Mouse (Mus musculus): ENCODE measurements at regions not wholly inside any gene's neighbourhood (a gene's known extent, or its start where the extent isn't known, plus 50 kb on each side); places are given as distances from the start of the nearest gene placed in this dataset.

DNA sequence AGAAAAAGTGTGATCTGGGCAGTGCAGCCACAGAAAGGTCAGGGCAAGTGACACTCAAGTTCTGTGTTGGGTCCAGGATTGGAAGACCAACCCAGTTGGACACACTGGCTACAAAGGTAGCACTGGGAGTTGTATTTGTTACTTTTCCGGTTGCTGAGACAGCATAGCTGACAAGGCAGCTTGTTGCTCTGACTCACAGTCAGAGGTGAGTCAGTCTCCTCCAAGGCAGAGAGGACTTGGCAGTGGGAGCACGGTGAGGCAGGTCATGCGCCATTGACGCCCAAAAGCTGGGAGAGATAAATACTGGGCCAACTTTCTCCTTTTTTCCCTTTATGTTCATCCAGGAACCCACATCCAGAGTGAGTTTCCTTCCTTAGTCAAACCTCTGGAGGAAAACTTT, 88.4 kb downstream of the Zfp706 start:
- no peak for DNase-seq (ENCODE audit: low spot score in 2 of 2)

GRCm38 (mm10) chr15:36916998-36917397, 90.6 kb downstream of the Zfp706 start:
- no peak for DNase-seq (ENCODE audit: low spot score in 2 of 2)

GRCm38 (mm10) chr15:36914239-36915100, 93.1 kb downstream of the Zfp706 start:
- no peak for DNase-seq (ENCODE audit: low spot score in 2 of 2)

GRCm38 (mm10) chr15:36913308-36913707, 94.3 kb downstream of the Zfp706 start:
- no peak for DNase-seq (ENCODE audit: low spot score in 2 of 2)

GRCm38 (mm10) chr15:36910272-36910671, 97.3 kb downstream of the Zfp706 start:
- DNase-seq (ENCODE audit: low spot score in 2 of 2), result no peak

DNA sequence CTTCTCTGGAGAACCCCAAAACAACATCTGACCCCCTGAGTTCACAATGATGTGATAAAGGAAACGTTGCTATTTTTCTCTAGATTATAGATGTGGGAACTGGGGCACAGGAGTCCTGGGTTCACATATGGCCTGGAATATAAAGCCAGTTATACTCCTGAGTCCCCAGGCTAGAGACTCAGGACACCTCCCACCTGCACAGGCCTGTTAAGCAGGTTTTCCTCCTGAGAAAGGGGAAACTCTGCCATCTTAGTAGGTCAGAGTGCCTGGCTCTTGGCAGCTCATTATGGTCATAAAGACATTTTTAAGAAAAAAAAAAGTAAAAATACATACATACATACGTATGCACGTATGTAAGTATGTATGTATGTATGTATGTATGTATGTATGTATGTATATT, 98.1 kb downstream of the Zfp706 start:
- no peak for DNase-seq (ENCODE audit: low spot score in 2 of 2)

DNA sequence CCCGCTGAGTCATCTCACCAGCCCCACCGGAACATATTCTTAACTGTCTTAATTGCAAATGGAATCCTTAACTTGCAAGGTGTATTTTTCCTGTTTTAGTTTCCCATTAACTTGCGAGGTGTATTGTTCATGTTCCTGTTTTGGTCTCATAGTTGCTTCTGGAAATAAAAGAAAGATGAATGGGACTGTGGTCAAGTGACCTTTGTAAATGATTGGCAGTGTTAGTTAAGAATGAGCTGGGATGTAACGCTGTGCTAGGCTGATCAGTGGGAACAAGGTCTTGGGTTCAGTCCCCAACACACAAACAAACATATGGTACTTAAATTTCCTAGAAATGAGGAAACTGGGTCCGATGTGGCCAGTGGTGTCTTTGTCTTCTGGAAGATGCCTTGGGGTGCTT, 100.8 kb downstream of the Zfp706 start:
- DNase-seq (ENCODE audit: low spot score in 2 of 2), result no peak

GRCm38 (mm10) chr15:36906052-36906451, 101.5 kb downstream of the Zfp706 start:
- DNase-seq (ENCODE audit: low spot score in 2 of 2), result no peak

- no peak for DNase-seq (ENCODE audit: low spot score in 2 of 2)
Measured at GRCm38 (mm10) chr15:36903922-36904321, 103.7 kb downstream of the Zfp706 start.

DNA sequence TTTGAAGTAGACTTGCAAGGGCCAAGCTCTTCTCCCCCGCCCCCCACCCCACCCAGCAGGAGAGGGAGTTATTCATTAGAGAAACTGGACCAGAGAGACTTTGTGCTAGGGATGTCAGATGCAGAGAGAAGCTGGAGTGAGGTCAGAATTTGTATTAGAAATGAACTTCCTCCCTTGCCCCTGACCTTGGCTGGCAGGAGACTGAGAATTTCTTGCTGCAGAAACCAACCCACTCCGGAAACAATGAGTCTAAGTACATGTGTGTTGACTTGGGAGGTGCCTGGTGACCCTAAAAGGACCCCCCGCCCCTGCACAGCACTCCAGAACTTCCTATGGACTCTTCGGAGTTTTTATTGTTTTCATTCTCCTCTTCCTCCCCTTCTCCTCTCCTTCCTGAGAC, 104.3 kb downstream of the Zfp706 start:
- DNase-seq (ENCODE audit: low spot score in 2 of 2), result no peak

DNA sequence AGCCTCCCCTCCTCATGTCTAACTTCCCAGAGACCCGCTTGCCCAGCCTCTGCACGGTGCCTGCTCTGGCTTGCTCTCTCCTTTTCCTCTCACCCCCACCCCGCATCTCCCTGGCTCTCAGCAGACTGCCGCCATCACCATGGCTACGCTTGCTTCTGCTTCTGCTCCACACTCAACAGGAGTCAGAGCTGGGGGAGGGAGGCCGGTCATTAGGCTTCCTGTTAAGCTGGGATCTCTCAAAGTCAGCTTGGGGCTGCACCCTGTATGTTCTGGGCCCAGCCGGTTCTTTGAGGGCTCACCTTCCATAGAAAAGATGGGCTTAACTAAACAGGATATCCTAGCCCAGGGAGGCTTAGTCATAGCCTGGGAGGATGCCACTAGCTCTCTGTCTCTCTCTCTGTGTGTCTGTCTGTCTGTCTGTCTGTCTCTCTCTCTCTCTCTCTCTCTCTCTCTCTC, 105.7 kb downstream of the Zfp706 start:
- no peak for DNase-seq (ENCODE audit: low spot score in 2 of 2)

- DNase-seq (ENCODE audit: low spot score in 2 of 2), result no peak
Measured at GRCm38 (mm10) chr15:36901350-36901749, 106.2 kb downstream of the Zfp706 start.

DNA sequence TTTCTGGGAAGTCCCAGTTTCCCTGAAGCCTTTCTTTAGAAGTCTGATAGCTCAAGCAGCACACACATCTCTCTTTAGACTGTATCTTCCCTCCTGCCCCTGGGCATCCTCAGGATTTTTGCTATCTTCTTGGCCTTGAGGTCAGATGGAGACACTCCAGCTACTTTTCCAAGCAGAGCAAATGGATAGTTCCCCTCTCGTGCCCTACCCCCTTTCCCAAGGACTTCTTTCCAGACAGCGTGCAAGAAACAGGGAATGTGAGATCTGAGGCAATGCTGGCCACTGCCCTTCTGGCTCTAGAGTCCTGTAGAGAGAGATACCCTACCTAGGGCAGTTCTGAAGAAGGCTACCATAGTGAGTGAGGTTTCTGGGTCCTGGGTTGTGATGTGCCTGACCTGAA, 106.6 kb downstream of the Zfp706 start:
- no peak for DNase-seq (ENCODE audit: low spot score in 2 of 2)

DNA sequence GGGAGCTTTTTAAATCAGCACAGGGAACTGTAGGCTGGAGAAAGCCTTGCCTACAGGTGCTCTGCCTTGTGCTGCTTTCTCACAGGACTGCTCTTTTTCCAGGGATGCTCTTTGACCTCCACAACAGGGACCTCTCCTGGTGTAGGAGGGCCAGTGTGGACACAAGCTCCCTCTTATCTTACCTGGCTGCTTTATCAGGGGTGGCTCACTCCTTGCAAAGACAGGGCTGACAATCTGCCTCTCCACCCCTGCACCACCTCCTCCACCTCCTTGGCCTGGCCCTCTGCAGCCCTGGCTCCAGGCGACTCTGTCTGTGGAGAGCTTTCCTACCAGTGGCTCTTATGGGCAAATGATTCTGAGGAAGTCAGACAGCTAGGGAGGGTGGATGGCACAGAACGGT, 107.7 kb downstream of the Zfp706 start:
- DNase-seq (ENCODE audit: low spot score in 2 of 2), result no peak

DNA sequence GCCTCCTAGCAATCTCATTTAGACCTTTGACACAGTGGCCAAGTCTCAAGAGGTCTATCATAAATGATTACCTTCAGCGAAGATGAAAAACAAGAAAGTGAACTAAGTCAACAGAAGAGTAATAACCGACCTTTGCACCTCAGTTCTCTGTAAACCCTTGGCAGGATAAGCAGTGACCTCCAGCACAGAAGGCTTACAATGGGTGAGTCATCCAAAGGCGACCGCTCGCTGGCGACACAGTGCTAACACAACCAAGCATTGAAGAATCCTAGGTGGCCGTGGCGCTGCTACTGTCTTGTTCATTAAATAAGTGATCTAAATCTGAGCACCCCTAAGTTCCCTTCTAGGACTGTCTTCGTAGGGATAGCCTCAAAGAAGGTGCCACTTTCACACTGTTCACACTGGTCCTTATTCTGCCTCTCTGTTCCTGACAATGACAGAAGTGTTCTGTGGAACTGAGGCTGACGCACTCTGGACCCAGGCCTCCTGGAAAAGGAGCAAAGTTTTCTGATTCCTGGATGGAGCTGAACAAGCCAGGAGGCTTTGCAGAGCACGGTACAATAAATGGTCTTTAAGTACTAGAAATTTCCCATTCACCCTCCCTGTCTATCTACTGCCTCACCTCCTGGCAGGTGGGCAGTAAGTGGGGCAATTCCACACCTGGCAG, 108.6 kb downstream of the Zfp706 start:
- no peak for DNase-seq (ENCODE audit: low spot score in 2 of 2)

DNA sequence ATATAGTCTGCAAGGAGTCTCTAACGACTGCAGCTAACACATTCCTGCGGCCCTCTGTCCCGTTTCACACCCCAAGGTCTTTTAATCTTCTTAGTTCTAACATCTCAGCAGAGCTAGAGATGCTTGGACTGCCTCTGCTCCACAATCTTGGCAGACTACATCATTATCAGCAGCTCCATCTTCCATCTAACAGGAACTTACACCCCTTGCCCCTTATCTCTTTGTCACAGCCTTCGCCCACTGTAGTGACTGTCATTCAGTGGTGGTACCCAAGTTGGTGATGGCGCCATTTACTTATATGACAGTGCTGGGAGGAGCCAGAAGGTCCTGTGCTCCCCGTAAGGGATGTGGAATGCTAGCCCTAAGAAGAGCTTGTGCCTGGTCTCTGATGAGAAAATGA, 109.2 kb downstream of the Zfp706 start:
- DNase-seq (ENCODE audit: low spot score in 2 of 2), result no peak

DNA sequence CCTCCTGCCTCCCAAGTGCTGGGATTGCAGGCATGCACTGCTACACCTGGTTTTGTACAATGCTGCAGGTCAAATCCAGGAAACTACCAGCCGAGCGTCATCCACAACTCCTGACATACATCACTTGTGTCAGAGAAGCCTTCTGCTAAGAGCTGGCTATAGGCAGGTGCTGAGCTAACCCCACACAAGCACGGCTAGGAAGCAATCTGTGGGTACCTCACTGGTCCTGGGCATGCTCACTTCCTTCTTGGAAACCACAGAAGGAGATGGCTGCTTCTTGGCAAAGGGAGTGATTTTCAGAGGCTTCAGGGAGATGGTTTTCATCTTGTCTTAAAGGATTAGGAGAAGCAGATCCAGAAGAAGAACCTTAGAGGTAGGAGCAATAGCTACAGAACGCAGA, 111.3 kb downstream of the Zfp706 start:
- no peak for DNase-seq (ENCODE audit: low spot score in 2 of 2)

DNA sequence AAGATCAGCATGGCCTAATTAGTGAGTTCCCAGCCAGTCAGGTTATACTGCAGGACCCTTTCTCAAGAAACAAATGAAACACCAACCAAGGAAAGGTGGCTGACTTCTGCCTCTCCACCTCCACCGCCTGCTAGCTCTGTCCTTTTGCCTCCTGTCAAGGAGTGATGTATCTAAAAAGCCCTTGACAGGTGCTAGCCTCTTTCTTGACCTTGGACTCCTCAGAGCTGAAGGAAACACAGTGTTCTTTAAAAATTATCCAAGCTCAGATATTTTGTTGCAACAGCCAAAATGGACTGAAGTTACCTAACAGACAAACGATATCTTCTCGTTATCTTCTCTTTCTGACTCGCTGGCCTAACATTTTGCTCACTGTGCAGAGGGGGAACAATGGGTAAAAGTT, 112.5 kb downstream of the Zfp706 start:
- no peak for DNase-seq (ENCODE audit: low spot score in 2 of 2)

DNA sequence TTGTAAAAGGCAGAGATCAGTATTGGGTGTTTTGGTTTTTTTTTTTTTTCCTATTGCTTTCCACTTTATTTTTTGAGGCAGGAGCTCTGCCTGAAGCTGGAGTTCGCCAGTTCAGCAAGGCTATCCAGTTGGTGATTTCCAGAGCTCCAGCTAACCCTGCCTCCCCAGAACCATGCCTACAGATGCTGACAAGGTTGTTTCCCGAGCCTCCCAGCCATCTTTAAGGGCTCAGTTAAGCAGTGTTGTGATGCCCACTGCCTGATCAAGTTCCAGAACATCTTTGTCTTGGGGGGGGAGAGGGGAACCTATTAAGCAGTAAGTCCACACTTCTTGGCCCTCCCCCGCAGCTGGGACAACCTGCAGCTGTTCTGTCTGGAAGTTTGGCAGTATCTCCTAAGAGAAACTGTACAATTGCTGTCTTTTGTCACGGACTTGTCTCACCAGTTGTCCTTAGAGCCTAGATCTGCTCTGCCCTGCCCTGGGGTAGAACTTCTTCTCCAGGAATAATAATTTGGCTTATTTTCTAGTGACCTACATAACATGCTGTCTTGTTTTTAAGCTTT, 114.1 kb downstream of the Zfp706 start:
- DNase-seq (ENCODE audit: low spot score in 2 of 2), result no peak

GRCm38 (mm10) chr15:36892576-36893205, 114.9 kb downstream of the Zfp706 start:
- no peak for DNase-seq (ENCODE audit: low spot score in 2 of 2)

DNA sequence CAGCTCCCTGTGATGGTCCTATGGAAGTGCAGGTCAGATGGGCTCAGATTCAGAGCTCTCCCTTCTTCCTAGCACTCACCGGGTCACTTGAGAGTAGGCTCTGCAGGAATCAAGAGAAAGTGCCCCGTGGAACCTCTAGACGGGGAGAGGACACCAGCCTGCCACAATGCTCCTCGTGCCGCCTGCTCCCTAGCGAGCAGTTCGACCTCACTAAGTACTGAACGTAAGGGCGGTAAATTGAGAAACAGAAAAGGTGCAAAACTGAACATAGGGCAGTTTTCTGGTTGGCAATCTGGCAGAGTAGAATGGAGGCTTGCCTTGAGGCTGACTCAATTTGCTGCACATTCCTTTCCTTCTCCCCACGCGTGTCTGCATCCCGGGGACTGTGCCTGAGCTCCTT, 115.7 kb downstream of the Zfp706 start:
- DNase-seq (ENCODE audit: low spot score in 2 of 2), result no peak

GRCm38 (mm10) chr15:36891296-36891695, 116.3 kb downstream of the Zfp706 start:
- no peak for DNase-seq (ENCODE audit: low spot score in 2 of 2)

Data from spleen, postnatal 14 days (tissue).